Mouse (Mus musculus) olfactory bulb, adult 2 months (tissue): Measurements from ENCODE around the gene Gm6169.

Experiments
- CTCF ChIP-seq: fragments of 200-500 bp; IDR thresholded peaks from 2 replicates; pipeline ENCODE4 v1.5.1; 2012; ENCODE audit warnings: low read depth, mild to moderate bottlenecking, low read length, moderate library complexity; ENCODE audit not compliant: insufficient read depth
- POLR2A ChIP-seq: fragments of 200-500 bp; IDR thresholded peaks from 2 replicates; pipeline ENCODE4 v1.6.1; 2012; ENCODE audit warnings: mild to moderate bottlenecking, low read depth, low read length, moderate library complexity; ENCODE audit not compliant: insufficient read depth

DNA sequence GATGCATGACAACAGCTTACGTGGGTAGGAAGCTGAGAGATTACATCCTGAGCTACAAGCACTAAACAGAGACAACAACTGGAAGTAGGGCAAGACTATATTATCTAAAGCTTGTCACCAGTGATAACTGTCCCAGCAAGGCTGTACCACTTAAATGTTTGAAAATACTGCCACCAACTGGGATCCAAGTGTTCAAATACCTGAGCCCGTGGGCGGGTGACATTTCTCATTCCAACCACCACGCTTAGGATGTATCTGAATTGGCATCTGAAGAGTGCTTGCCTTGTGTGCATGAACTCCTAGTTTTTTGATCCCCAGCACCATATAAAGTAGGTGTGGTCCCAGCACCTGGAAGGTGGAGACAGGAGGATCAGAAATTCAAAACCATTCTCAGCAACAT, 3.3 kb downstream of the Gm6169 start:
- TF ChIP-seq CTCF: no peak
- TF ChIP-seq POLR2A: no peak
